Mouse (Mus musculus) frontal cortex, adult (tissue): ENCODE data around the gene Sez6l.
"Not testable (repeated sequence)": the region's sequence is repeated elsewhere in the genome, so short reads cannot be mapped to it uniquely, and the experiment has no call there.

Experiments
- ATAC-seq: cut with Nextera tagmentation; 2 replicates; pipeline ENCODE4 v1.9.2; 2017; ENCODE audit warnings: mild to moderate bottlenecking, moderate library complexity, mixed read lengths; ENCODE audit not compliant: low TSS enrichment

The Sez6l gene

GRCm38 (mm10) chr5:112433004-112433403 lies 144.0 kb downstream of the Sez6l start:
- ATAC-seq, result peak; percentile 44

DNA sequence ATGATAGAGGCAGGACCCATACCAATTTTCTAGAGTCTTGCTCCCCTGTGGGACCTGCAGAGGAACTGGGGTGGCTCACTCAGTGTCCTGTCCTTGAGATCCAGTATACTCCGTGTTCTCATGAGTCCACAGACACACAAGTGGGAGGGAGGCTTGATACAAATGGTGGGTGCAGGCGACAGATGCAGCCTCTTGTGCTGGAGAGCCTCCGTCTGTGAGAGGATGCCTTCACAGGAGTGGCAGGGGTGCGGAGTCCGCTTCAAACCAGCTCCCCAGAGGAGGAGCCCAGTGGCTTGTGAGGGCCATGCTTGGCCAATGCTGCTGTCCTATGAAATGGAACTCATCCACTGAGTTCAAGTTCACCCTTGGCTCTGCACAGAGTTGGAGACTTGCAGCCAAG lies 145.0 kb downstream of the Sez6l start:
- peak; percentile 48 for ATAC-seq

DNA sequence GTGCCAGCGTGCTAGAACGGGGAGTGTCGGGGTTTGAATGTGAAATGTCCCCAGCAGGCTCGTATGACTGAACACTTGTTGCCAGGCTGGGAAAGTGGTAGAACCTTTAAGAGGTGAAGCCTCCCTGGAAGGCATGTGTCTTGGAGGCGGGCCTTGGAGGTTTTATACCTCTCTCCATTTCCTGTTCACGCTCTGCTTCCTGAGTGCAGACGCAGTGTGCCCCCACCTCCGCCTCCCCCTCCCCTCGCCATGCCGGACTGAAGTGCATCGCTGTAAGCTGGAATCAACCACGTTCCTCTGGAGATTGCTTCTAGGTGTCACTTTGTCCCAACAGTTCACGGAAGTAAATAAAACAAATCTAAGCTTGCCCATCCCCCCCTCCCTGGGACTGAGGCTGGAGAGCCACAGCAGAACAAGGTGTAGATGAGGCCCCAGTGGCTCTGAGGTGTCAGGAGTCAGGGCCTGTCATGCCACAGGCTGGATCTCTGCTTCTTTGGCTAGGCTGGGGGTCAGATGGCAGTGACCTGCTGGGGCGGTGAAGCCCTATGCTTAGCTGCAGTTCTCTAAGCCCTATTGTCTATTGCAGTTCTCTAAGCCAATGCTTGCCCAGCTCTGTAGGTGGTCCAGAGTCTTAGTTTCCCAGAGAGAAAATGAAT lies 145.7 kb downstream of the Sez6l start:
- no peak for ATAC-seq

- ATAC-seq, result 0 out of 2 replicates have a peak, but pooled peaks have one; percentile 16
Observed at GRCm38 (mm10) chr5:112428944-112429343, 148.0 kb downstream of the Sez6l start.

GRCm38 (mm10) chr5:112427283-112427682 lies 149.7 kb downstream of the Sez6l start:
- no peak for ATAC-seq

- no peak for ATAC-seq
Observed at GRCm38 (mm10) chr5:112426635-112427034, 150.3 kb downstream of the Sez6l start.

DNA sequence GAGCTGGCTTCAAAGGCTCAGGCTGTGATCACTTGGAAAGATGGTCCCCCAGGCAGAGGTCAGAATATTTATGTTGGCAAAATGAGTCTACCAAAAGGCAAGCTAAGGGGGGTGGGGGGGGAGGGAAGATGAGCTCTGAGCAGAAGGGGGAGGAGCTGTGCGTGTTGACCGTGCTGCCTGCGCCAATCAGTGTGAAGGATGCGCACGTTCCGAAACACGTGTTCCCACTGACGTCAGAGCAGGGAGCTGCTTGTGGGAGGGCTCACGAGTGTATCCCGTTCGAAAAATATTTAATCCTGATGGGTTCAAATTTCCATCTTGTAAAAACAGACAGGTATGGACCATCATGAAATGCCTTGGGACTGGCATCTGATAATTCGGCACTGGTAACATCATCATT lies 157.4 kb downstream of the Sez6l start:
- ATAC-seq, result no peak

DNA sequence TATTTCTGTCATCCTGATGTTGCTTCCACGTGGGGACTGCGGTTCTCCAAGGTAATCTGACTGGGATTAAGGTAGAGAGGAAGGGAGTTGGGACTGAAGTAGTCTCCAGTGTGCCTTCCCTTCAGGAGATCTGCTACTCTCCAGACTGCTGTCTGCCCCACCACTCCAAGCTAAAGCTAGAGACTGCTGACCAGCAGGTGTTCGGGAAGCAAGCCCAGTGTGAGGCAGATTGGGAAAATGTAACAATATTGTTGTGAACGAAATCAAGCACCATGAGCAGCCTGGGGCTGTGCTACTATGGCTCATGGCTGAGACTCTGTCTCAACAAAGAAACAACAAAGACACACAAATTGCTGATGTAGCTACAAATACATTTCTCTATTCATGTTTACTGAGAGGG lies 159.0 kb downstream of the Sez6l start:
- ATAC-seq, result peak; percentile 30; the same call in 1 of the 2 replicates

- 0 out of 2 replicates have a peak, but pooled peaks have one; percentile 5 for ATAC-seq
Observed at GRCm38 (mm10) chr5:112416673-112417072, 160.3 kb downstream of the Sez6l start.

- not testable (repeated sequence) for ATAC-seq
Observed at GRCm38 (mm10) chr5:112412781-112413180, 164.2 kb downstream of the Sez6l start.

DNA sequence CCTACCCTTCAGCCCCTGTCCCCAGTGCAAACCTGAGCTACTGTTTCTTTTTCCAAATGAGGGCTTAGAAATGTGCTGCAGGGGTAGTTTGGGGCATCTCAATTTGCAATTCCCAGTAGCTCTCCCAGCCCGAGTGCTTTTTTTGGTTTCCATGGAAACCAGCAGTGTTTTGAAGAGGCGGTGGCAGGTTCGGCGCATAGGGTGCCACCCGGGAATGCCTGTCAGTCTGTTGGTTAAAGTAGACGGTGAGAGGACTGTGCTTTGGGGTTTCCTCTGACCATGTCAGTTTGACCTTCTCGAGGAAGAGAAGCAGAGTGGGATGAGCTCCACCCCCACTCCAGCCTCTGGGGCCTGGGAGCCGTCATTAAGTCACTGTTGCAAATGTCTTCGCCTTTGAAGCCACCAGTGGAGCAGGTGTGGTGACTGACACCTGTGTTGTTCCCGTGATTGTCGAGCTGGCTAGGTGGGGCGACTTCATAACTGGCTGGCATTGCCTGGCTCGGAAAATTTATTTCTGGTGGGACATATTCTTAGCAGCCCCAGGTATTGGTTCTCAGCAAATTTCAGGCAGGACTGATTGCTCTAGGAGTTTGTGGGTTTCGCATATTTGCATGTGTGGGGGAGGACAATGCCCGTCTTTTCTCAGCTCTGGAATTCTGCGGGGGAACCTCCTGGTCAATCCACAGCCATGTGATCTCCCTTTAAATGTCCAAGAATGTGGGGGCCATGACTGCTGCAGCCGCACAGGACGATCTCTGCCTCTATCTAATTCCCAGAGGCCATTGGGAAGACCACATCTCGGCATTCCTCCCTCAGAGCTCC lies 165.3 kb downstream of the Sez6l start:
- peak; percentile 75 for ATAC-seq

GRCm38 (mm10) chr5:112411072-112411471 lies 165.9 kb downstream of the Sez6l start:
- peak; percentile 27; the same call in 1 of the 2 replicates for ATAC-seq

DNA sequence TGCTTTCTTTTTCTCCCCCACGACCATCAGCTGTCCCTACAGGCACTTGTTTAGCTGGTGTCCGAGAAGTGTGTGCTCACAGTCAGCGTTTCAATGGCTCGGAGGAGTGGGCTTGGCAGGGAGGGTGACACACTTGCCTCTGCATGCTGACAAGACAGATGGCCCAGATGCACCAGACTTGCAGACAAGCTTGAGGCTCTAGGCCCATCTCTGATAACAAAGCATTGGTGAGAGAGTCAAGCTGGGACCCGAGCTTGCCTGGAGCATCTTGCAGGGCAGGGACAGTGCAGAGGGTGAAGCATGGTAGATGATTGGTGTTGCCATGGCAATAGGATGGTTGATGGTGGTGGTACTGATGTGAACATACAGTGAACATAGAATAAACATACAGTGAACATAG lies 167.7 kb downstream of the Sez6l start:
- ATAC-seq, result no peak

GRCm38 (mm10) chr5:112406017-112406416 lies 171.0 kb downstream of the Sez6l start:
- ATAC-seq, result no peak

- ATAC-seq, result no peak
Observed at GRCm38 (mm10) chr5:112402437-112402836, 174.5 kb downstream of the Sez6l start.

GRCm38 (mm10) chr5:112399284-112399683 lies 177.7 kb downstream of the Sez6l start:
- ATAC-seq, result no peak

DNA sequence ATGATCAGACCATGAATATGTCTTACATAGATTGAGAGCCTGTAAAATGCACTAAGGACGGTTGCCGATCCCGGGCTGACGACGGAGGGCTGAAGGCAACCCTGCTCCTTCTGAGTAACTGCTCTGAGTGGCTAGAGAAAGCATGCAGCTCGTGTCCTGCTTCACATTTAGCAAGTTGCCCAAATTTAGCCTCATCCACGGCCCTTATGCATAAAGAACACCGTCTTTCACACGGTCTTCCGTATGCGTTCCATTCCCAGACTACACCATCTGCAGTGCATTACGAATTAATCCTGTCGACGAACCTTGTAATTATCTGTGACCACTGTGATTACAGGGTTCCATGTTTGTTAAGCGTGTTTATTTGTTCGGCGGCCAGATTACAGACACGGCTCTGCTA lies 180.9 kb downstream of the Sez6l start:
- no peak for ATAC-seq

DNA sequence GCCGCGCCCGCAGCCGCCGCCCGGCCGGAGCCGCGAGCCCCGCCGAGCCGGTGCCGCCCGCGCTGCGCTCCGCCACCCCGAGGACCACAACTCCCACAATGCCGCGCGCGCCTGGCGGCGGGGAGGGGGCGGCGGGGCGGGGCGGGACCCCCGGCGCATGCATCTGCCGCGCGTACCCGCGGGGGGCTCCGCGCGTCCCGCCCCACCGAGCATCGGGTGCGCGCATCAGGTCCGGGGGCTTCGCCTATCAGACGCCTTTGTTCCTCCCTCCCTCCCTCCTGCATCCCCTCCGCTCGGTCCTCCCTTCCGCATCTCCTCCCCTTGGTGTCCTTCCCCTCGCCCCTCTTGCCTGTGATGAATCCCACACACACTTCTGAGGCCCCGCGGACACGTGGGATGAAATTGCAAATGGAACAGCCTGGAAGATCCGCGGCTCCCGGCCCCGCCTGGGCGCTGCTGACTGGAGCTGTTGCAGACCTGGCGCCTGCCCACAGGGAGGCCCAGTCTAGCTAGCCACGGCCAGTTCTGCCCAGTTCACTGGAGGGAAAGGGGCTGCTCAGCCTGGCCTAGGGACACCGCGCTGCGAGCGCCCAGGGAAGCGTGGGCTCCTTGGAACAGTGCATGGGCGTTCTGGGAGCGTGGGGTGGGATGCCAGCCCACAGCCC lies 182.1 kb downstream of the Sez6l start, which contains the start of gene Asphd2:
Gene Asphd2 (minus strand): TSS at position 88 of the 665 bp plus-strand sequence.
- ATAC-seq, result peak; percentile 64

- ATAC-seq, result no peak
Observed at GRCm38 (mm10) chr5:112394415-112394763, 182.6 kb downstream of the Sez6l start.

GRCm38 (mm10) chr5:112393741-112394414 lies 183.1 kb downstream of the Sez6l start:
- ATAC-seq, result no peak

DNA sequence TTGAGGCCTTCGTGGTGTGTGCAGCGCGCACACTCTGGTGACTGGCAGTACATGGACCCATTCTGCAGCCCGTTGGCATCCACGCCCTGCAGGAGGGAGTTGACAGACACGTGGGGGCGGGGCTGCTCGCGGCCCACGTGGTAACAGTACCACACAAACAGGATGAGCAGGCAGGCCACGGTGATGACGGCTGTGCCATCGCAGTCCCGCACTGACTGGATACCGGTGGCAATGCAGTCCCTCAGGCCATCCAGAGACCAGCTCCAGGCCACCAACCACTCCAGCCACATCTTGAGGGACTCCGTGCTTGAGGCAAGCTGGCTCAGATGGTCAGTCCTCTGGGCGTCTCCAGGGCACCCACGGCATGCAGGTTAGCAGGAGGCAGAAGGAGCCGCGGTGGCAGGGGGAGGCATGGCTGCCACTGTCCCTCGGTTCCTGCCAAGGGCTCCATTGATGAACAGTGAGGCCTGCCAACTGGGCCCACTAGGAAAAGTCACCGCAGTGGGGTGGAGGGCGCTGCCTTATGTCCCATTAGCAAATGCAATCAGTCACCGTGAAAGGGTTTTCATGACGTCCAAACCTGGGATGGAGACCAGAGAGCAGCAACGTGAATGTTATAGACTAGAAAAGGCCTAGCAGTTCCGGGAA lies 185.2 kb downstream of the Sez6l start:
- ATAC-seq, result no peak
